Mouse (Mus musculus): ENCODE data around the gene Cers5. TPM values are rescaled to one million over a fixed set of nuclear protein-coding genes. Genes with fewer than 3 reads are reported as not detected.
"Not testable (repeated sequence)": the region's sequence is repeated elsewhere in the genome, so short reads cannot be mapped to it uniquely, and the experiment has no call there.

Cers5 gene
- polyA plus RNA-seq, 1 experiment from 2014 or later: 53.9 TPM

DNA sequence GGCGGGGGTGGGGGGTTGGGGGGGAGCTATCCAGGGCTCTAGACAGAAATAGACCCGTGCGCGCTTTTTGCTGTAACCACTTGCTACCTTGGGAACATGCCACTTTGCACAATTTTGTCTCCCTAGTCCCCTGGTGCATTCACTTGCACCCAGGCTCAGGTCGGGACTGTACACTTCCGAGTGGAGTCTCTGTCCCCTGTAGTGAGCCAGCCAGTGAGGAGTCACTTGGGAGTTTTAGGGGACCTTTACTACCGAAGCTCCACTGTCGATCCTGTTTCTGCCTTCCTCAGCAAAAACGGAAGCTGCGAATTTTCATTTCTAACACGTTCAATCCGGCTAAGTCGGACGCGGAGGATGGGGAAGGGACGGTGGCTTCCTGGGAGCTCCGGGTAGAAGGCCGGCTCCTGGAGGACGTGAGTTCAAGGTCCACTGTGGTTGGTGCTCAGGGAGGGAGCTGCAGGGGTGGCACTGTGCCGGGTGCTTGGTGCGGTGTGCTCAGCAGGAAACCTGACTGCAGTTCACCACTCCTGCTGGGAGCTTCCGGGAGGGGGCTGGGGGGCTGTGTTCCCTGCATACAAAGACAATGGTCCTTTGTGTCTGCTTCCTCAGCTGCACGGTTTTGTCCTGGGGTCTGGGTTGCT, 68.5 kb downstream of the Cers5 start:
- Histone ChIP-seq H3K9me3 (replicated peaks) (no peaks in the 10 kb centered on the region), H3K4me2 (peak overlapping the region; percentile 67), H3K27me3 (replicated peaks) (no peaks in the 10 kb centered on the region), H3K4me3 (peak overlapping the region; percentile 30), H3K36me3 (peaks cover 46% of the 10 kb centered on the region), H3K4me1 (replicated peaks) (peaks cover 42% of the 10 kb centered on the region), H3K9ac (peak overlapping the region; percentile 65), H3K27ac (ENCODE audit: poor library complexity, severe bottlenecking) (peak overlapping the region; percentile 96)
- WGBS: 37% methylated on average over 23 of the region's 23 CpGs
- no peak for ATAC-seq (ENCODE audit: insufficient number of reproducible peaks, low FRiP score)

DNA sequence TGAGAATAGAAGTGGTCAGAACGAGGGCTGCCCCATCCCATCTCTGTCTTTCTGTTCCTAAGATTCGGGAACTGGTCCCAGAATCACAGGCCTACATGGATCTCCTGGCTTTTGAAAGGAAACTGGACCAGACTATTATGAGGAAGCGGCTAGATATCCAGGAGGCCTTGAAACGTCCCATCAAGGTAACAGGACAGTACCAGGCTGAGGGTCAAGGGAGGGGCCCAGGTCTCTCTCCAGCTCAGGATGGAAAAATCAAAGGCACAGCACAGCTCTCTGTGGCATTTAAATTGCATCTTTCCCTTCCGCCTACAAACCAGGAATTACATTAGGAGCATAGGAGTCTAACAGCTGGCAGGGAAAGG, 69.0 kb downstream of the Cers5 start:
- no peak for ATAC-seq (ENCODE audit: insufficient number of reproducible peaks, low FRiP score)
- Histone ChIP-seq H3K9me3 (replicated peaks) (no peaks in the 10 kb centered on the region), H3K4me2 (peak overlapping the region; percentile 67), H3K27me3 (replicated peaks) (0 out of 2 replicates have a peak, but pooled peaks cover 1% of the 10 kb centered on the region), H3K4me3 (peak overlapping the region; percentile 30; the same call in 1 of the 2 replicates), H3K36me3 (peaks cover 41% of the 10 kb centered on the region), H3K4me1 (replicated peaks) (peaks cover 46% of the 10 kb centered on the region), H3K27ac (ENCODE audit: poor library complexity, severe bottlenecking) (peak overlapping the region; percentile 96), H3K9ac (peak overlapping the region; percentile 65)
- WGBS: 65% methylated on average over 5 of the region's 5 CpGs

DNA sequence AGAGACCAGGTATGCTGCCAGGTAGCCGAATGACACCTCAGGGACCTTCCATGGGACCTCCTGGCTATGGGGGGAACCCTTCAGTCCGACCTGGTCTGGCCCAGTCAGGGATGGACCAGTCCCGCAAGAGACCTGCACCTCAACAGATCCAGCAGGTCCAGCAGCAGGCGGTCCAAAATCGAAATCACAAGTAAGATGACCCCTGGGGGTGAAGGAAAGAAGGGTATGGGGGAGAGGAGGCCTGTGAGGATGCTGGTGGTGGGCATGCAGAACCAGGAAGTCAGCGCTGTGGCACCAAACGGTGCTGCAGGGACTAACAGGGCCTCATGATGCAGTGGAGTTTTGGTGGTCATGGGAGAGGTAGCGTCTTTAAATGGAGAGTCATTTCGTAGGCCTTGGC, 69.6 kb downstream of the Cers5 start:
- peaks cover 48% of the 10 kb centered on the region for H3K4me1 ChIP-seq (replicated peaks)
- H3K9ac ChIP-seq: peak overlapping the region; percentile 90
- H3K4me3 ChIP-seq: peak overlapping the region; percentile 79
- peak overlapping the region; percentile 96 for H3K27ac ChIP-seq (ENCODE audit: poor library complexity, severe bottlenecking)
- 67% methylated on average over 9 of the region's 9 CpGs for WGBS
- peak overlapping the region; percentile 67 for H3K4me2 ChIP-seq
- 0 out of 2 replicates have a peak, but pooled peaks cover 5% of the 10 kb centered on the region for H3K27me3 ChIP-seq (replicated peaks)
- no peaks in the 10 kb centered on the region for H3K9me3 ChIP-seq (replicated peaks)
- peaks cover 35% of the 10 kb centered on the region for H3K36me3 ChIP-seq
- ATAC-seq (ENCODE audit: insufficient number of reproducible peaks, low FRiP score): no peak

DNA sequence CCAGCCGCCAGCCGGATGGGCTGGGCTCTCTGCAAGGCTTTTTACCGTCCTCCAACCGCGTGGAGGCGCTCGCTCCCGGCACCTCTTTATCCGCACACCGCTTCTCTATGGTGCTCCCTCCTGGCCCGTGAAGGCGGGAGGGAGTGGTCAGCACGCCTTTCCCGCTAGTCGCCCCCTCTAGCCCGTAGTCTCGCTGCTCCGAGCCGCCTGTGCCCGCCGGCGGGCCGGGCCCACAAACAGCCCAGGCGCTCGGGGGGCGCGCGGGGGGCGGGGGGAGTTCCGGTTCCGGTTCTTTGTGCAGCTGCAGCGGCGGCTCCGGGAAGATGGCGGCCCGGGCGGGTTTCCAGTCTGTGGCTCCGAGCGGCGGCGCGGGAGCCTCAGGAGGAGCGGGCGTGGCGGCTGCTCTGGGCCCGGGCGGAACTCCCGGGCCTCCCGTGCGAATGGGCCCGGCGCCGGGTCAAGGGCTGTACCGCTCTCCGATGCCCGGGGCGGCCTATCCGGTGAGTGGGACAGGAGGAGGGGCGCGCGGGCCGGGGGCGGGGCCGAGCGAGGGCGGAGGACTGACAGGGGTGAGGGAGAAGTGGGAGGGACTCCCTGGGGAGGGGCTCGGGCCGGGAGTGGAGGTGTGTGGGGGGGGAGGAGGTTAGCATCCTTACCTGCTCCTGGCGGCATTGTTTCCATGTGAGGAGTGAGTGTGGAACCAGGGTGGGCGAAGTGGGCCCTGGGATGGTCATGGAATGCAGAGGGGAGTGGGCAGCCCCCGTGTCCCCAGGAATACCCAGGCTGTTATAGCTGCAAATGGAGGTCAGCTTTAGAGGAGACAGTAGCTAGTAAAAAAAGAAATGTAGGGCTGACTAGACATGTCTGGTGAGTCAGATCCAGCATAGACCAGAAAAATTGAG, 70.4 kb downstream of the Cers5 start, which contains the start of gene Smarcd1:
Gene Smarcd1 (plus strand): TSS at position 131 of the 902 bp plus-strand sequence.
- Histone ChIP-seq H3K9me3 (replicated peaks) (no peaks in the 10 kb centered on the region), H3K27me3 (replicated peaks) (peaks cover 13% of the 10 kb centered on the region), H3K4me1 (replicated peaks) (peaks cover 48% of the 10 kb centered on the region), H3K27ac (ENCODE audit: poor library complexity, severe bottlenecking) (peak within 1 kb of the TSS; percentile 96), H3K36me3 (peaks cover 27% of the 10 kb centered on the region), H3K4me3 (peak within 1 kb of the TSS; percentile 79), H3K9ac (peak within 1 kb of the TSS; percentile 90), H3K4me2 (peak within 1 kb of the TSS; percentile 67)
- under 1% methylated on average over 70 of the region's 71 CpGs for WGBS
- peak; percentile 90 for ATAC-seq (ENCODE audit: insufficient number of reproducible peaks, low FRiP score)

DNA sequence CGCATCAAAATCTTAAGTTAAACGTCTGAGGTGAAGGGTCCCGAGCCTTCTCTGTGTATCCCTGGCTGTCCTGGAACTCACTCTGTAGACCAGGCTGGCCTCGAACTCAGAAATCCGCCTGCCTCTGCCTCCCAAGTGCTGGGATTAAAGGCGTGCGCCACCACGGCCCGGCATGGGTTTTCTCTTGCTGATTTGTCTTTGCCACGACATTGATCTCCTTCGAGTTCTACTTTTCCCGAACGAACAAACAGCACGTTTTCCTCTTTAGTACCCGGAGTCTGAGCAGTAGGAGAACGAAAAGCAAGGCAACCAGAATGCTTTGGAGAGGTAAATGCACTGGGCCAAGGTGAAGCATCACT, 71.1 kb downstream of the Cers5 start:
- H3K9me3 ChIP-seq (replicated peaks); ATAC-seq (ENCODE audit: insufficient number of reproducible peaks, low FRiP score): not testable (repeated sequence)
- Histone ChIP-seq H3K4me1 (replicated peaks) (peaks cover 48% of the 10 kb centered on the region), H3K27me3 (replicated peaks) (peaks cover 19% of the 10 kb centered on the region), H3K36me3 (peaks cover 21% of the 10 kb centered on the region), H3K4me2 (peak overlapping the region; percentile 67), H3K4me3 (peak overlapping the region; percentile 79), H3K27ac (ENCODE audit: poor library complexity, severe bottlenecking) (peak overlapping the region; percentile 96; the same call in 1 of the 2 replicates), H3K9ac (peak overlapping the region; percentile 90; the same call in 1 of the 2 replicates)
- WGBS: 42% methylated on average over 16 of the region's 16 CpGs

DNA sequence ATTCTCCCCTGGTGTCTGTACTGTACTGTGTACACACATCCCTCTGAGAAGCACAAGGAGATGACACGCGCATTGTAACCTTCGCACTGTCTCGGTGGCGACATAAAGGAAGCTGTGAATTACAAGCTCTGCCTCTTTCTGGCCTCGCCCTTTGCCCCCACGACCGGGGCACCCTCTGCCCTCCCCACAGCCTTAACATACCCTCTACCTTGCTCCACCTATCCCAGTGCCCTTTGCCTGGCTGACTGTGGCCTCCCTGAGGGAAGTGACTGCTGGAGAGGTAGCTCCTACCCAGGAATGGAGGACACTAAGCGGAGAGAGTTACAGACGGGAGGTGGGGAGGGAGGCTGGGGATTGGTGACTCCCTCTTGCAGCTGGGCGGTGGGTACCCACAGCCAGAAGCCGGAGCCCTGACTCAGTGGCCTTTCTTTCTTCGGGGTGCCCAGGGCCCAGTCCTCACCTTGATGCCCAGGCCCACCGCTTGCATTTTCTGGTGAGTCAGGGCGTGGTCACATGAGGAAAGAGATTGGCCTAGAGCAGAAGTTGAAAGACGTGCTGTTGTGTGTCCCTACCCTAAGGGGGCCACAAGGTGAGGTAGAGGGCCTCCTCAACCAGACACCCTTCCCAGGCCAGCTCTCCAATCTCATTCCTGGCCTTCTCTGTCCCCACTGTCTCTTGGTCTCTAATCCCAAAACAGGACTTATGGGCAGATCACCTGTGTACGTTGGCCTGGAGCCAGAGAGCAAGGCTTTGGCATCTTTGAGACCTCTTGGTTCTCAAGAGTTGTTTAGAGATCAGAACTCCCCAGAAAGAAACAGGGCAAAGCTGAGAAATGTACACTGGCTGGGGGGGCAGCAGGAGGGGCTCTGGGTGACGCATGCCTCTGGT, 72.2 kb downstream of the Cers5 start:
- peaks cover 43% of the 10 kb centered on the region for H3K4me1 ChIP-seq (replicated peaks)
- no peak overlapping the region for H3K4me3 ChIP-seq
- no peak overlapping the region for H3K27ac ChIP-seq (ENCODE audit: poor library complexity, severe bottlenecking)
- H3K27me3 ChIP-seq (replicated peaks): peaks cover 24% of the 10 kb centered on the region
- no peak overlapping the region for H3K9ac ChIP-seq
- no peak overlapping the region for H3K4me2 ChIP-seq
- peaks cover 13% of the 10 kb centered on the region for H3K36me3 ChIP-seq
- no peak for ATAC-seq (ENCODE audit: insufficient number of reproducible peaks, low FRiP score)
- no peaks in the 10 kb centered on the region for H3K9me3 ChIP-seq (replicated peaks)
- WGBS: 84% methylated on average over 18 of the region's 18 CpGs

DNA sequence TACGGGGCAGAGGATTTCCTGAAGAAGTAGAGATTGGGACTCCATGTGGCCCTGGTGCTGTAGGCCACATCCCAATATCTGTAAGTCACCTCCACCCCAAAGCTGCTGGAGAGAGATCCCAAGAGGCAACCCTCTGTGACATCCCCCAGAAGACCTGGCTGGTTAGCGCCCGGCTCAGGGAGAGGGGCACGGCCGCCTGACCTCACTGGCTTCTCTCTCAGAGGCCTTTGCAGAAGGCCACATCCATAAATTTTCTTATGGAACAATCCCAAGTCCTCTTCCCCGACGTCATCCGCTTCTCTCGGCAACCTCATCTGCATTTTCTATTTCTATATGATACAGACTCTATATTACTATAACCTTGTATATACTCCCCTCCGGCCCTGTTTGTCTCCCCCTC, 73.0 kb downstream of the Cers5 start:
- H3K36me3 ChIP-seq: peaks cover 12% of the 10 kb centered on the region; the same call in 1 of the 2 replicates
- WGBS: 82% methylated on average over 10 of the region's 10 CpGs
- H3K9ac ChIP-seq: no peak overlapping the region
- H3K4me1 ChIP-seq (replicated peaks): peaks cover 43% of the 10 kb centered on the region
- H3K27me3 ChIP-seq (replicated peaks): peaks cover 24% of the 10 kb centered on the region
- no peak overlapping the region for H3K4me2 ChIP-seq
- H3K4me3 ChIP-seq: no peak overlapping the region
- H3K27ac ChIP-seq (ENCODE audit: poor library complexity, severe bottlenecking): no peak overlapping the region
- H3K9me3 ChIP-seq (replicated peaks): no peaks in the 10 kb centered on the region
- ATAC-seq (ENCODE audit: insufficient number of reproducible peaks, low FRiP score): no peak

DNA sequence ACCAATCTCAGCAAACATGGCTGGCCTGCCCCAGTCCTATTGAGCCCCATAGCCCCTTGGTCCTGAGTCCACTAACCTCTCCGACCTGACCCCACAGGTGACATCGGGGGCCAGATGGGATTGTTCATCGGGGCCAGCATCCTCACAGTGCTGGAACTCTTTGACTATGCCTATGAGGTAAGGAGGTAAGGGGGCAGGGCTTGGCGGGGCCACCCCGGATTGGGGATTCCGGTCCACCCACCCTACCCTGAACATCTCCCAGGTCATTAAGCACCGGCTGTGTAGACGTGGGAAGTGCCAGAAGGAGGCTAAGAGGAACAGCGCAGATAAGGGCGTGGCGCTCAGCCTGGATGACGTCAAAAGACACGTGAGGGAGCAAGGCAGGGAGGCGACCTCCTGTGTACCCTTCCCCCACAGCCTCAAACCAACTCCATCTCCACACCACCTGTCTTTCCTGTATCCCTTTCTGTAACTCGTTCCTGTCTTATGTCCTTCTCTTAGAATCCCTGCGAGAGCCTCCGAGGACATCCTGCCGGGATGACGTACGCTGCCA, 74.1 kb downstream of the Cers5 start:
- ATAC-seq (ENCODE audit: insufficient number of reproducible peaks, low FRiP score): no peak
- WGBS: 27% methylated on average over 20 of the region's 20 CpGs
- peaks cover 37% of the 10 kb centered on the region for H3K4me1 ChIP-seq (replicated peaks)
- peaks cover 24% of the 10 kb centered on the region for H3K27me3 ChIP-seq (replicated peaks)
- no peaks in the 10 kb centered on the region for H3K9me3 ChIP-seq (replicated peaks)
- peaks cover 2% of the 10 kb centered on the region; the same call in 1 of the 2 replicates for H3K36me3 ChIP-seq
- H3K4me2 ChIP-seq: peak overlapping the region; percentile 28; the same call in 1 of the 2 replicates
- no peak overlapping the region for H3K27ac ChIP-seq (ENCODE audit: poor library complexity, severe bottlenecking)
- H3K4me3 ChIP-seq: no peak overlapping the region
- H3K9ac ChIP-seq: no peak overlapping the region

DNA sequence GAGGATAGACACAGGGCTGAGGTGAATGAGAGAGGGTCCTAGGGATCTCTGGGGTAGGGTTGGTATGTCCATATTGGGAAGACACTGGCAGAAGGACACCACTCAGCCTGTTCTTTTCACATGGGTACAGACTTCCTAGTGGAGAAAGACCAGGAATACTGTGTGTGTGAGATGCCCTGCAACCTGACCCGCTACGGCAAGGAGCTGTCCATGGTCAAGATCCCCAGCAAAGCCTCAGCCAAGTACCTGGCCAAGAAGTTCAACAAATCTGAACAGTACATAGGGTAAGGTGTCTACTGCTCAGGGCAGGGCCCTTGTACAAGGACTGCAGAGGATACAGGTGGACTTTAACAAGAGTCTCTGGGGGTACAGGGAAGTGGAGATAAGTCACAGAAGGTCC, 75.4 kb downstream of the Cers5 start:
- Histone ChIP-seq H3K4me2 (no peak overlapping the region), H3K4me3 (no peak overlapping the region), H3K27ac (ENCODE audit: poor library complexity, severe bottlenecking) (no peak overlapping the region), H3K36me3 (no peaks in the 10 kb centered on the region), H3K27me3 (replicated peaks) (peaks cover 34% of the 10 kb centered on the region), H3K4me1 (replicated peaks) (peaks cover 26% of the 10 kb centered on the region), H3K9me3 (replicated peaks) (no peaks in the 10 kb centered on the region), H3K9ac (no peak overlapping the region)
- 11% methylated on average over 2 of the region's 2 CpGs for WGBS
- no peak for ATAC-seq (ENCODE audit: insufficient number of reproducible peaks, low FRiP score)

DNA sequence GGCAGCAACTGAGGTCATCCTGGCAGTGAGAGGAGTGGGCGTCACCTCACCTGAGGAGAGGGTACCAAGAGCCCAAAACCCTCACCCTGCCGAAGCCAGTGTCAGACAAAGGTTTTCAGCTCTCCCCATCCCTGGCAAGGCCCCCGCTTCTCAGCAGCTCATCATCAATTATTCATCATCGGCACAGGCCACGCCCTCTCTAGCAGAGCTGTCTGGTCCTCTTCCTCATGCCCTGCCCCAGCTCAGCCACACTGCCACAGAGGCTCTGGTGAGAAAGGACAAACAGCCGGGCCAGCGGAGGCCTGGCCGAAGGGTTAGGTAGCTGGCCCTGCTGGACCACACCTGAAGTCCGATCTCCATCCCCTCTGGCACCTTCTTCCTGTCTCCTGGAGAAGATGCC, 80.7 kb downstream of the Cers5 start:
- Histone ChIP-seq H3K36me3 (no peaks in the 10 kb centered on the region), H3K4me3 (no peak overlapping the region), H3K4me1 (replicated peaks) (peaks cover 16% of the 10 kb centered on the region), H3K4me2 (no peak overlapping the region), H3K27me3 (replicated peaks) (peaks cover 40% of the 10 kb centered on the region), H3K27ac (ENCODE audit: poor library complexity, severe bottlenecking) (no peak overlapping the region), H3K9ac (no peak overlapping the region), H3K9me3 (replicated peaks) (no peaks in the 10 kb centered on the region)
- WGBS: 43% methylated on average over 9 of the region's 9 CpGs
- no peak for ATAC-seq (ENCODE audit: insufficient number of reproducible peaks, low FRiP score)
